In genomic region chr2:153703389-153703788, GRCm38 (mm10) we compare ENCODE assay signal across 15 mouse cellular contexts. TPM values are rescaled to one million over a fixed set of nuclear protein-coding genes. Genes with fewer than 3 reads are reported as not detected.
"Had no signal": no experiment of that assay in that cellular context is flagged by ENCODE, and none has a peak within 500 bp of the region (broad histone marks: within the 10 kb centered on the region; RNA-seq: fewer than 3 reads in every experiment).

No protein-coding gene starts in this region.

- H3K4me1 ChIP-seq: limb, embryonic 12.5 days; liver, embryonic 13.5 days; lung, embryonic 15.5 days; neural tube, embryonic 15.5 days had no signal

- H3K27ac ChIP-seq: limb, embryonic 12.5 days; liver, embryonic 13.5 days; lung, embryonic 15.5 days; neural tube, embryonic 15.5 days had no signal

- H3K4me2 ChIP-seq: limb, embryonic 12.5 days; liver, embryonic 13.5 days; lung, embryonic 15.5 days; neural tube, embryonic 15.5 days had no signal

- DNase-seq: kidney, adult 8-10 months; kidney, postnatal 25 days; liver; liver, embryonic 13.5 days; liver, postnatal 0 days; lung, postnatal 14 days; right cerebral cortex, adult 18-20 months; thymus, postnatal 36 days had no signal

- H3K9me3 ChIP-seq: limb, embryonic 12.5 days; liver, embryonic 13.5 days; lung, embryonic 15.5 days; neural tube, embryonic 15.5 days had no signal

- H3K36me3 ChIP-seq: limb, embryonic 12.5 days; liver, embryonic 13.5 days; lung, embryonic 15.5 days; neural tube, embryonic 15.5 days had no signal

- ATAC-seq: liver, postnatal 0 days had no signal

- H3K9ac ChIP-seq: limb, embryonic 12.5 days; liver, embryonic 13.5 days; liver, postnatal 0 days; lung, embryonic 15.5 days; neural tube, embryonic 15.5 days had no signal

- H3K4me3 ChIP-seq: limb, embryonic 12.5 days; liver, embryonic 13.5 days; lung, embryonic 15.5 days; myocyte; neural tube, embryonic 15.5 days had no signal

- H3K27me3 ChIP-seq: limb, embryonic 12.5 days; liver, embryonic 13.5 days; lung, embryonic 15.5 days; neural tube, embryonic 15.5 days had no signal

RNA-seq across cellular contexts. Expression of gene Dnmt3c, which starts 6.9 kb away (rescaled TPM):
- polyA plus RNA-seq: kidney, embryonic 16.5 days; limb, embryonic 12.5 days; lung, embryonic 15.5 days; myocyte; neural tube, embryonic 11.5 days; thymus, postnatal 0 days had no signal
